Mouse (Mus musculus) intestine, embryonic 15.5 days (tissue): ENCODE measurements around the gene B3galt4. TPM values are rescaled to one million over a fixed set of nuclear protein-coding genes. Genes with fewer than 3 reads are reported as not detected.

Experiments used
- ATAC-seq: fragments of 200-750 bp; cut with Nextera tagmentation; 2 replicates; pipeline ENCODE4 v1.8.0; 2017; ENCODE audit warnings: moderate TSS enrichment, moderate library complexity
- H3K27ac ChIP-seq: fragments of 300-500 bp; sonication (generic); 2 replicates; pipeline ENCODE4 v1.5.1; 2015; ENCODE audit warnings: mild to moderate bottlenecking, inconsistent platforms
- H3K27me3 ChIP-seq: fragments of 300-500 bp; sonication (generic); replicated peaks from 2 replicates; pipeline ENCODE4 v1.6.1; 2015; ENCODE audit warnings: inconsistent platforms
- H3K36me3 ChIP-seq: fragments of 300-500 bp; sonication (generic); 2 replicates; pipeline ENCODE4 v1.6.1; 2015; ENCODE audit warnings: inconsistent platforms
- H3K4me1 ChIP-seq: fragments of 300-500 bp; sonication (generic); replicated peaks from 2 replicates; pipeline ENCODE4 v1.6.1; 2015; ENCODE audit warnings: inconsistent platforms
- H3K4me2 ChIP-seq: fragments of 300-500 bp; sonication (generic); replicated peaks from 2 replicates; pipeline ENCODE4 v1.6.1; 2015; ENCODE audit warnings: mild to moderate bottlenecking, inconsistent platforms
- H3K4me3 ChIP-seq: fragments of 300-500 bp; sonication (generic); replicated peaks from 2 replicates; pipeline ENCODE4 v1.5.1; 2015; ENCODE audit warnings: inconsistent platforms
- H3K9ac ChIP-seq: fragments of 300-500 bp; sonication (generic); 2 replicates; pipeline ENCODE4 v1.6.1; 2015; ENCODE audit warnings: inconsistent platforms
- H3K9me3 ChIP-seq: fragments of 300-500 bp; sonication (generic); 2 replicates; pipeline ENCODE4 v1.6.1; 2016; ENCODE audit warnings: inconsistent platforms
- WGBS: fragments of 180-500 bp; shearing (Covaris S2); methylation state at CpG from one replicate; pipeline ENCODE4 v1.1.7; 2015; 5-methylcytosine and 5-hydroxymethylcytosine counted together
- polyA plus RNA-seq: library from polyadenylated mRNA; unstranded; fragments of >200 nt; fragmentation: Nextera tagmentation; extraction: Ambion mirVana; gene quantifications from 2 replicates; pipeline ENCODE4 v1.2.1, GENCODE M21; 2015

The B3galt4 gene
- polyA plus RNA-seq, 1 experiment from 2014 or later, result 9.8 TPM

- peaks cover 16% of the 10 kb centered on the region for H3K36me3 ChIP-seq
- H3K9me3 ChIP-seq, result no peaks in the 10 kb centered on the region
- H3K4me2 ChIP-seq, result peak overlapping the region; percentile 91
- no peak for ATAC-seq
- peaks cover 52% of the 10 kb centered on the region for H3K4me1 ChIP-seq
- H3K27ac ChIP-seq, result peak overlapping the region; percentile 96
- H3K27me3 ChIP-seq, result no peaks in the 10 kb centered on the region
- H3K9ac ChIP-seq, result peak overlapping the region; percentile 59
- WGBS, result 77% methylated on average over 10 of the region's 10 CpGs
- H3K4me3 ChIP-seq, result peak overlapping the region; percentile 52
These were observed 1.1 kb downstream of the B3galt4 start for GRCm38 (mm10) chr17:33950131-33950625.

- WGBS, result 69% methylated on average over 19 of the region's 19 CpGs
- H3K9ac ChIP-seq, result peak overlapping the region; percentile 21; the same call in 1 of the 2 replicates
- H3K4me3 ChIP-seq, result 0 out of 2 replicates have a peak overlapping the region, but pooled peaks have one; percentile 1
- H3K4me1 ChIP-seq, result peaks cover 46% of the 10 kb centered on the region
- H3K27me3 ChIP-seq, result no peaks in the 10 kb centered on the region
- peak overlapping the region; percentile 91 for H3K4me2 ChIP-seq
- H3K36me3 ChIP-seq, result peaks cover 22% of the 10 kb centered on the region
- H3K9me3 ChIP-seq, result no peaks in the 10 kb centered on the region
- ATAC-seq, result peak; percentile 67
- H3K27ac ChIP-seq, result peak overlapping the region; percentile 70
These were observed 2.3 kb downstream of the B3galt4 start for GRCm38 (mm10) chr17:33948905-33949537.

DNA sequence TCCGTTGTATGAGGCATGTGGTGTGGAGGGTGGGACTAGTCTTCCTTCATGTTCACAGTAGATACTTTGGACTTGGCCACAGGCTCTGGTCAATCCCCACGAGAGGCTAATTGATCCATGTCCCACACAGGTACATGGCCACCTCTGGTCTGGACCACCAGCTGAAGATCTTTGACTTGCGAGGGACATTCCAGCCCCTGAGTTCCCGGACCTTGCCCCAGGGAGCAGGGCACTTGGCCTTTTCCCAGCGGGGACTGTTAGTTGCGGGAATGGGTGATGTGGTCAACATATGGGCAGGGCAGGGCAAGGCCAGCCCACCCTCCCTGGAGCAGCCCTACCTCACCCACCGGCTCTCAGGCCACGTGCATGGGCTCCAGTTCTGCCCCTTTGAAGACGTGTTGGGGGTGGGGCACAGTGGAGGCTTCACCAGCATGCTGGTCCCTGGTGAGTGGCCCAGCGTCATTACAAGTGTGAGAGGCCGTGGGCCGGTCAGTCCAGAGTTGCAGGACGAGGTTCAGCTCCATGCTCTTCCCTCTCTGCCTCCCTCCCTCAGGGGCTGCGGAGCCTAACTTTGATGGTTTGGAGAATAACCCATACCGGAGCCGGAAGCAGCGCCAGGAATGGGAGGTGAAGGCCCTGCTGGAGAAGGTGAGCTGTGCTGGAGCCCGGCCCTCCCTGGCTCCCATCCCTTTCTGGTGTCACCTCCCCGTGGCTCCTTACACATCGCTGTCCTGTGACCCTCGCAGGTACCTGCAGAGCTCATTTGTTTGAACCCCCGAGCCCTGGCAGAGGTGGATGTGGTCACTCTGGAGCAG lies 3.0 kb downstream of the B3galt4 start:
- Histone ChIP-seq H3K4me1 (peaks cover 40% of the 10 kb centered on the region), H3K36me3 (peaks cover 22% of the 10 kb centered on the region), H3K4me3 (no peak overlapping the region), H3K9ac (peak overlapping the region; percentile 21; the same call in 1 of the 2 replicates), H3K4me2 (peak overlapping the region; percentile 91), H3K9me3 (no peaks in the 10 kb centered on the region), H3K27me3 (no peaks in the 10 kb centered on the region), H3K27ac (peak overlapping the region; percentile 70)
- 86% methylated on average over 22 of the region's 22 CpGs for WGBS
- no peak for ATAC-seq

- Histone ChIP-seq H3K9ac (no peak overlapping the region), H3K27ac (no peak overlapping the region), H3K27me3 (no peaks in the 10 kb centered on the region), H3K4me3 (no peak overlapping the region), H3K4me1 (peaks cover 33% of the 10 kb centered on the region), H3K4me2 (no peak overlapping the region), H3K36me3 (peaks cover 19% of the 10 kb centered on the region; the same call in 1 of the 2 replicates), H3K9me3 (no peaks in the 10 kb centered on the region)
- ATAC-seq, result no peak
- 92% methylated on average over 10 of the region's 10 CpGs for WGBS
These were observed 3.7 kb downstream of the B3galt4 start for GRCm38 (mm10) chr17:33947430-33948089.

DNA sequence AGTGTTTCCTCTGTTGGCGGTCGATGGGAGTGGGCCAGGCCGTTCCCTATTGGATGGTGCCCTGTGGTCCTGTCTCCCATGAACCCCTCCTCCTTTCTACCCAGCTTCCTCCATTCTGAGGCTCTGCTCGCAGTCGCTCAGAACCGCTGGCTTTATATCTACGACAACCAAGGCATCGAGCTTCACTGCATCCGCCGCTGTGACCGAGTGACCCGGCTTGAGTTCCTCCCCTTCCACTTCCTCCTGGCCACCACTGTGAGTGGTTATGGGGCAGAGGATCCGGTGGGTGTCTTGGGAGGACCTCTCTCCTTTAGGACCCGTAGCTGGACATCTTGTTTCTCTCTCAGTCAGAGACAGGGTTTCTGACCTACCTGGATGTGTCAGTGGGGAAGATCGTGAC lies 7.8 kb downstream of the B3galt4 start:
- WGBS, result 94% methylated on average over 15 of the region's 15 CpGs
- peaks cover 25% of the 10 kb centered on the region for H3K4me1 ChIP-seq
- no peak overlapping the region for H3K9ac ChIP-seq
- no peak overlapping the region for H3K4me3 ChIP-seq
- no peaks in the 10 kb centered on the region for H3K27me3 ChIP-seq
- no peak overlapping the region for H3K27ac ChIP-seq
- no peak overlapping the region for H3K4me2 ChIP-seq
- ATAC-seq, result no peak
- peaks cover 19% of the 10 kb centered on the region; the same call in 1 of the 2 replicates for H3K36me3 ChIP-seq
- H3K9me3 ChIP-seq, result no peaks in the 10 kb centered on the region

GRCm38 (mm10) chr17:33941381-33941780 lies 9.9 kb downstream of the B3galt4 start:
- Histone ChIP-seq H3K27ac (no peak overlapping the region), H3K27me3 (no peaks in the 10 kb centered on the region), H3K4me2 (peak overlapping the region; percentile 93), H3K36me3 (peaks cover 28% of the 10 kb centered on the region), H3K4me1 (peaks cover 22% of the 10 kb centered on the region), H3K9ac (peak overlapping the region; percentile 69), H3K9me3 (no peaks in the 10 kb centered on the region), H3K4me3 (peak overlapping the region; percentile 83)
- no peak for ATAC-seq
- 53% methylated on average over 19 of the region's 19 CpGs for WGBS

DNA sequence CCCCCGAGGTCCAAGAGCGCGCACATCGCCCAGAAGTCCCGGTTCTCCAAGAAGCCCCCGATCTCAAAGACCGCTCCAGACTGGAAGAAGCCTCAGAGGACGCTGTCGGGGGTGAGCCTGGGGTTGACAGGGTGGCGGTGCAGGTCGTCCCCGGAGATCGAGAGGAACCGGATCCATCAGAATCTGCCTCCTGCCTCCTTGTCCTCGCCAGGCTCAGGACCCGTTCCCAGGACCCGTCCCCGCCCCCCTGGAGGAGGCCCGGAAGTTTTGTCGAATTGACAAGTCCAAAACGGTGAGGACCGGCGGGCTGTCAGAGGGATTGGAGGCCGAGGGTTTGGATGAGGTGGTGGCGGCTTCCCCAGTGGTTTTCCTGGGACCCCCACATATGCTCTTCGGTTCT lies 10.3 kb downstream of the B3galt4 start:
- peak; percentile 12; the same call in 1 of the 2 replicates for ATAC-seq
- peak overlapping the region; percentile 83 for H3K4me3 ChIP-seq
- H3K27me3 ChIP-seq, result no peaks in the 10 kb centered on the region
- H3K9ac ChIP-seq, result peak overlapping the region; percentile 69
- peaks cover 22% of the 10 kb centered on the region for H3K4me1 ChIP-seq
- H3K4me2 ChIP-seq, result peak overlapping the region; percentile 93
- no peak overlapping the region for H3K27ac ChIP-seq
- WGBS, result 1% methylated on average over 26 of the region's 26 CpGs
- peaks cover 28% of the 10 kb centered on the region for H3K36me3 ChIP-seq
- H3K9me3 ChIP-seq, result no peaks in the 10 kb centered on the region

GRCm38 (mm10) chr17:33940206-33940805 lies 11.0 kb downstream of the B3galt4 start, which contains the start of the genes Pfdn6 and Wdr46:
Gene Pfdn6, minus strand, starts transcription at chr17:33940343.
Gene Wdr46, plus strand, starts transcription at chr17:33940660.
- H3K4me2 ChIP-seq, result peak within 1 kb of the TSS; percentile 93
- WGBS, result under 1% methylated on average over 36 of the region's 36 CpGs
- peaks cover 26% of the 10 kb centered on the region for H3K36me3 ChIP-seq
- H3K9me3 ChIP-seq, result no peaks in the 10 kb centered on the region
- peak within 1 kb of the TSS; percentile 83 for H3K4me3 ChIP-seq
- peaks cover 22% of the 10 kb centered on the region for H3K4me1 ChIP-seq
- no peaks in the 10 kb centered on the region for H3K27me3 ChIP-seq
- H3K27ac ChIP-seq, result peak within 1 kb of the TSS; percentile 18; the same call in 1 of the 2 replicates
- peak; percentile 94 for ATAC-seq
- peak within 1 kb of the TSS; percentile 77 for H3K9ac ChIP-seq

GRCm38 (mm10) chr17:33938783-33939182 lies 12.5 kb downstream of the B3galt4 start:
- Histone ChIP-seq H3K9me3 (no peaks in the 10 kb centered on the region), H3K4me2 (peak overlapping the region; percentile 93), H3K27ac (no peak overlapping the region), H3K36me3 (peaks cover 16% of the 10 kb centered on the region), H3K9ac (peak overlapping the region; percentile 77; the same call in 1 of the 2 replicates), H3K4me1 (peaks cover 22% of the 10 kb centered on the region), H3K27me3 (no peaks in the 10 kb centered on the region), H3K4me3 (peak overlapping the region; percentile 83; the same call in 1 of the 2 replicates)
- 73% methylated on average over 11 of the region's 11 CpGs for WGBS
- no peak for ATAC-seq

- H3K9ac ChIP-seq, result no peak overlapping the region
- no peak for ATAC-seq
- no peak overlapping the region for H3K27ac ChIP-seq
- 82% methylated on average over 15 of the region's 15 CpGs for whole genome bisulfite sequencing
- peaks cover 22% of the 10 kb centered on the region for H3K4me1 ChIP-seq
- H3K9me3 ChIP-seq, result no peaks in the 10 kb centered on the region
- H3K27me3 ChIP-seq, result no peaks in the 10 kb centered on the region
- no peak overlapping the region for H3K4me3 ChIP-seq
- H3K4me2 ChIP-seq, result no peak overlapping the region
- peaks cover 21% of the 10 kb centered on the region for H3K36me3 ChIP-seq
These were observed 14.3 kb downstream of the B3galt4 start for GRCm38 (mm10) chr17:33936993-33937392.

- 86% methylated on average over 21 of the region's 21 CpGs for WGBS
- Histone ChIP-seq H3K4me3 (no peak overlapping the region), H3K4me1 (peaks cover 20% of the 10 kb centered on the region), H3K27ac (no peak overlapping the region), H3K27me3 (no peaks in the 10 kb centered on the region), H3K36me3 (peaks cover 22% of the 10 kb centered on the region), H3K4me2 (no peak overlapping the region), H3K9ac (no peak overlapping the region), H3K9me3 (no peaks in the 10 kb centered on the region)
- no peak for ATAC-seq
These were observed 15.7 kb downstream of the B3galt4 start for GRCm38 (mm10) chr17:33935422-33936055.
